Mouse (Mus musculus): ENCODE measurements at regions not wholly inside any gene's neighbourhood (a gene's known extent, or its start where the extent isn't known, plus 50 kb on each side); places are given as distances from the start of the nearest gene placed in this dataset.

- Histone ChIP-seq H3K4me2 (replicated peaks) (no peak overlapping the region), H3K27ac (no peak overlapping the region), H3K9me3 (no peaks in the 10 kb centered on the region), H3K4me1 (replicated peaks) (no peaks in the 10 kb centered on the region), H3K9ac (no peak overlapping the region), H3K4me3 (replicated peaks) (no peak overlapping the region), H3K27me3 (replicated peaks) (no peaks in the 10 kb centered on the region), H3K36me3 (no peaks in the 10 kb centered on the region)
- 16% methylated on average over 2 of the region's 2 CpGs for WGBS
- ATAC-seq, result no peak
Measured at GRCm38 (mm10) chr13:116795041-116795440, 230.3 kb downstream of the Parp8 start.

DNA sequence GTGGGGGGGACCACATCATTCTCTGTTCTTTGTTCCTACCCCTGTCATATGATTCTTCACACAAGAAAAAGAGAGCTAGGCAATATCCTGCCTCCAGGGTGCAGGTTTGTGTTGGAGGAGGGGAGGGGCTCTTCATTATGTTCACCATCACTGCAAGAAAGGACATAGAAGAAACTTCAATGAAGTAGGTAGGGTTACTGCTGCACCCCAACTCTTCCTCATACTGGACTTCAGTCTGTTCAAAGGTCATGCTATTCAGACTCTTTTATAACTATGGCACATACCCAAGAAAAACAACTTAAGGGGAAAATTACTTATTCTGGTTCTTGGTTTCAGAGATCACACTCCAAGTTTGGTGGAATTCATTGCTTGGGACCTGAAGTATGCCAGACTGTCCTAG is 243.7 kb downstream of the Parp8 start:
- no peak overlapping the region for H3K4me3 ChIP-seq (replicated peaks)
- no peak overlapping the region for H3K27ac ChIP-seq
- H3K36me3 ChIP-seq, result no peaks in the 10 kb centered on the region
- H3K9ac ChIP-seq, result no peak overlapping the region
- no peaks in the 10 kb centered on the region for H3K27me3 ChIP-seq (replicated peaks)
- no peaks in the 10 kb centered on the region for H3K9me3 ChIP-seq
- peak; percentile 62 for ATAC-seq
- H3K4me1 ChIP-seq (replicated peaks), result no peaks in the 10 kb centered on the region
- no peak overlapping the region for H3K4me2 ChIP-seq (replicated peaks)

DNA sequence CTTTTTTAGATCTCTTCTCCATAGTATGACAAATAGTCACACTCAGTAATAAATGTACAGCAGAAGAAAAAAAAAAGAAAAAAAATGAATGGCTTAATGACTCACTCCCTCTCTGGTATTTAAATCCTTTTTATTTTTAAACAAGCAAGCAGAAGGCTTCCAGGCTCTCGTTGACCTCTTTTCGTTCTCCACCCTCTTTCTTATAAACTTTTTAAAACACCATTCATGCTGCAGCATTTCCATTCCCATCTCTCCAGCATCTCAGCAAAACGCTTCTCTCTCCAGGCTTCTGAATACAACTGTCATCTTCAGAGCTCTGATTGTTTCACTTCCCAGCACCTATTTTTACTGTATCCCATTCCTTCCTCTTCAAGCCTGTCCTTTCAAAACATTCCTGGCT is 259.8 kb downstream of the Parp8 start:
- H3K36me3 ChIP-seq, result no peaks in the 10 kb centered on the region
- H3K27me3 ChIP-seq (replicated peaks), result no peaks in the 10 kb centered on the region
- no peak overlapping the region for H3K4me2 ChIP-seq (replicated peaks)
- no peaks in the 10 kb centered on the region for H3K9me3 ChIP-seq
- no peak for ATAC-seq
- no peaks in the 10 kb centered on the region for H3K4me1 ChIP-seq (replicated peaks)
- H3K27ac ChIP-seq, result no peak overlapping the region
- no peak overlapping the region for H3K9ac ChIP-seq
- no peak overlapping the region for H3K4me3 ChIP-seq (replicated peaks)
- 58% methylated on average over 3 of the region's 3 CpGs for WGBS

- H3K9me3 ChIP-seq, result no peaks in the 10 kb centered on the region
- no peaks in the 10 kb centered on the region for H3K36me3 ChIP-seq
- no peaks in the 10 kb centered on the region for H3K4me1 ChIP-seq (replicated peaks)
- no peak overlapping the region for H3K4me3 ChIP-seq (replicated peaks)
- no peak overlapping the region for H3K27ac ChIP-seq
- no peaks in the 10 kb centered on the region for H3K27me3 ChIP-seq (replicated peaks)
- no peak for ATAC-seq
- 84% methylated on average over 2 of the region's 2 CpGs for WGBS
- H3K4me2 ChIP-seq (replicated peaks), result no peak overlapping the region
- no peak overlapping the region for H3K9ac ChIP-seq
Measured at GRCm38 (mm10) chr13:116759912-116760311, 265.4 kb downstream of the Parp8 start.

GRCm38 (mm10) chr13:116740825-116741224 is 284.5 kb downstream of the Parp8 start:
- Histone ChIP-seq H3K9me3 (no peaks in the 10 kb centered on the region), H3K36me3 (no peaks in the 10 kb centered on the region), H3K4me3 (replicated peaks) (no peak overlapping the region), H3K27ac (no peak overlapping the region), H3K4me1 (replicated peaks) (no peaks in the 10 kb centered on the region), H3K27me3 (replicated peaks) (no peaks in the 10 kb centered on the region), H3K9ac (no peak overlapping the region), H3K4me2 (replicated peaks) (no peak overlapping the region)
- 68% methylated on average over 4 of the region's 4 CpGs for WGBS
- ATAC-seq, result no peak

DNA sequence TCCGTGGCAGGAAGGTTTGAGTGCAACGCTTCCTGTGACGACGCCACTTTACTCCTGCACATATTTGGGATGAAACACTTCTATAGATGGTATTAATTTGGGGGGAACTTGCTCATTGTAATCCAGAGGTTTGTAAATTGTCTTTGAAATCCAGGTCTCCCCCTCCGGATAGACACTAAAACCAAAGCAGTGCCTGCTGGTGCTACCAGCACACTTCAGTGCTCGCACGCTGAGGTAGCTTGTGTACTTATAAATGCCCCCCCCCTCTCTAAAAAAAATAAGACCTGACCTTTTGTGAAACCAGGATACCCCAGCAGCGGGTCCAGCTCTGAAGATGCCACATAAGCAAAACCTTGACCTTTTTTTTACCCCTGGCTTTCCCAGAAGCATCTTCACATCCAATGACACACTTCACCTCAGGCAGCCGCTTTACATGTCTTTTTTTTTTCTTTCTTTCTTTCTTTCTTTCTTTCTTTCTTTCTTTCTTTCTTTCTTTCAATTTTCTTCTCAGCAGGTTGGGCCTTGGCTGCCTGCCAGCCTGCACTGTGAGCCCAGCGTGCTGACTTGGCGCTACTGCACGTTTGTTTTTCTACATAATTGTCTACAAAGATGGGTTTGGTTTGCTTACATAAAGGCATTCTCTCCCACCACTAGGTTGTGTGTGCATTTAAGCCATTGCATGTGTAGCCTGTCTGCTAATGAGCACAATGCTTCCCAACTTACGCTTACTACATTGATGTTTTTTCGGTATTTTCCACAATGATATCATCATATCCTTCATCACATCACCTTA is 301.8 kb downstream of the Parp8 start:
- 72% methylated on average over 14 of the region's 14 CpGs for WGBS
- Histone ChIP-seq H3K4me1 (replicated peaks) (no peaks in the 10 kb centered on the region), H3K4me2 (replicated peaks) (no peak overlapping the region), H3K9ac (no peak overlapping the region), H3K9me3 (no peaks in the 10 kb centered on the region), H3K36me3 (no peaks in the 10 kb centered on the region), H3K27ac (no peak overlapping the region), H3K4me3 (replicated peaks) (no peak overlapping the region), H3K27me3 (replicated peaks) (no peaks in the 10 kb centered on the region)
- no peak for ATAC-seq

DNA sequence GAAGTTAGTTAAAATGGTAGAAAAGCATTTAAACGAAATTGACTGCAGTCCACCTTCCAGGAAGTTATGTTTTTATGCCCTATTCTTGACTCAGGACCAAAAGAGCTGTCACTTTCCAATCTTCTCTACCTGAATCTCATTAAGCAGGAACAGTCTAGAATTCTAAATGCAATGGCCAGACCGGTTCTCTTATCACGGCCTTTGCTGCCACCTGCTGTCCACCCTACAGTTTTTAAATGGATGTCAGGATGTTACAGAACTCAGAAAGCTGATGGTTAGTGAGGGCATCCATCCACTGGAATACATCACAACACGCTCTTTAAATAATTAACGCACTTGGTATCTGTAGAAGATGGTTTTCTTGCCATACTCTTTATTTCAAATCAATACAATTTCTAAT is 310.5 kb downstream of the Parp8 start:
- Histone ChIP-seq H3K27ac (no peak overlapping the region), H3K4me2 (replicated peaks) (no peak overlapping the region), H3K9me3 (no peaks in the 10 kb centered on the region), H3K36me3 (no peaks in the 10 kb centered on the region), H3K4me3 (replicated peaks) (no peak overlapping the region), H3K27me3 (replicated peaks) (peaks cover 2% of the 10 kb centered on the region), H3K4me1 (replicated peaks) (no peaks in the 10 kb centered on the region; the same call in 1 of the 2 replicates), H3K9ac (no peak overlapping the region)
- WGBS, result 18% methylated on average over 5 of the region's 5 CpGs
- no peak for ATAC-seq

DNA sequence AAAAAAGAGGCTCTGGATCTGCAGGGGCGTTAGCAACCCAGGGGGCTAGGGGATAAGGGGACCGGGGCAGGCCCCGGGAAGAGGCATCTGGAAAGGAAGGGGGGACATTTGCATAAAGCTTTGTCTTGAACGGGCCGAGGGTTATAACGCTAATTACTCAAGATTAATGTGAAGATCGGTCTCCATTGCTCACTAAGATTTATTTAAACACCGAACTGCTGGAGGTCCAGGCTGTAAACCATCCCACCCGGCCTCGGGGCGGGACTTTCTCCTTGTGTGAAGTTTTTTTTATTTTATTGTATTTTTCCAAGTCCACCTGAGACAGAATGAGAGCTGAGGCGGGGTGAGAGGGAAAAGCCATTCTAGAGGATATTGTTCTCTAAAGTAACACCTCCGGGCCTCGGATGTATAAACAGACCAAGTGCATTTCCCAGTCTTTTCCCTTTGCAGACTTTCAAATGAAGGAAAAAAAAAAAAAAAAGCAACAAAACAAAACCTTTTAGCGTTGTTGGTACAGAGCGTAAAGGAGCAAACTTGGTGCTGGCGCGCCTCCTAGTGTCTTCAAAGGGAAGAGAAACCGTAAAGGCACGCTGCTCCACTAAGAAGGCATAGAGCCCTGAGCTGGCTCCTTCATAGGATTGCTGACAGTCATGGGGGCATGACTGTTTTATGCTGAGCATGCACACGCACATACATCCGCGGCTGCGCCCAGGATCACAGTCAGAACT is 313.3 kb downstream of the Parp8 start:
- peak; percentile 89 for ATAC-seq
- Histone ChIP-seq H3K4me3 (replicated peaks) (peak overlapping the region; percentile 25), H3K27ac (no peak overlapping the region), H3K4me2 (replicated peaks) (peak overlapping the region; percentile 62), H3K36me3 (no peaks in the 10 kb centered on the region), H3K9ac (no peak overlapping the region), H3K4me1 (replicated peaks) (peaks cover 2% of the 10 kb centered on the region; the same call in 1 of the 2 replicates), H3K9me3 (no peaks in the 10 kb centered on the region), H3K27me3 (replicated peaks) (peaks cover 22% of the 10 kb centered on the region)
- under 1% methylated on average over 24 of the region's 24 CpGs for WGBS

GRCm38 (mm10) chr13:116711148-116711865 is 314.0 kb downstream of the Parp8 start:
- Histone ChIP-seq H3K4me1 (replicated peaks) (peaks cover 2% of the 10 kb centered on the region; the same call in 1 of the 2 replicates), H3K36me3 (no peaks in the 10 kb centered on the region), H3K9ac (no peak overlapping the region), H3K4me2 (replicated peaks) (peak overlapping the region; percentile 62), H3K4me3 (replicated peaks) (peak overlapping the region; percentile 25), H3K9me3 (no peaks in the 10 kb centered on the region), H3K27ac (no peak overlapping the region), H3K27me3 (replicated peaks) (peaks cover 22% of the 10 kb centered on the region)
- 5% methylated on average over 22 of the region's 22 CpGs for WGBS
- ATAC-seq, result 0 out of 2 replicates have a peak, but pooled peaks have one; percentile 37

GRCm38 (mm10) chr13:116709671-116710070 is 315.7 kb downstream of the Parp8 start:
- no peak for ATAC-seq
- Histone ChIP-seq H3K9ac (no peak overlapping the region), H3K4me2 (replicated peaks) (no peak overlapping the region), H3K27me3 (replicated peaks) (peaks cover 32% of the 10 kb centered on the region), H3K36me3 (no peaks in the 10 kb centered on the region), H3K4me3 (replicated peaks) (no peak overlapping the region), H3K27ac (no peak overlapping the region), H3K4me1 (replicated peaks) (peaks cover 4% of the 10 kb centered on the region; the same call in 1 of the 2 replicates), H3K9me3 (no peaks in the 10 kb centered on the region)
- 38% methylated on average over 7 of the region's 7 CpGs for WGBS

- Histone ChIP-seq H3K4me1 (replicated peaks) (peaks cover 4% of the 10 kb centered on the region; the same call in 1 of the 2 replicates), H3K36me3 (no peaks in the 10 kb centered on the region), H3K9me3 (no peaks in the 10 kb centered on the region), H3K4me2 (replicated peaks) (no peak overlapping the region; the same call in 1 of the 2 replicates), H3K9ac (no peak overlapping the region), H3K4me3 (replicated peaks) (no peak overlapping the region), H3K27me3 (replicated peaks) (peaks cover 33% of the 10 kb centered on the region), H3K27ac (no peak overlapping the region)
- 4% methylated on average over 16 of the region's 16 CpGs for WGBS
- no peak for ATAC-seq
Measured at GRCm38 (mm10) chr13:116708846-116709245, 316.5 kb downstream of the Parp8 start.

DNA sequence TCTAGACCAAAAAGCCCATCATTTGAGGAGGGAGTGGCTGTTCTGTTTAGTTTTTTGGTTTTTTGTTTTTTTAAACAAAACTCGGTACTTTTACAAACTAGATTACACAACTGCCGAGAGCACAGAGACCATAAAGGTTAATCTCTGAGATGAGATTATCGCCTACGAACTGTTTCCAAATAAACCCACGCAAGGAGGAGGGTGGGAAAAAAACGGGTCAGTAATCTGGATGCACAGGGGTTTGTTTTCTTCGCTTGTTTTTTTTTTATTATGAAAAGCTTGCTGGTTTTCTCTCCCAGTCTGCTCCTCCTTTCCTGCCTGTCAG is 316.9 kb downstream of the Parp8 start:
- H3K27ac ChIP-seq, result no peak overlapping the region
- no peak for ATAC-seq
- H3K36me3 ChIP-seq, result no peaks in the 10 kb centered on the region
- no peak overlapping the region; the same call in 1 of the 2 replicates for H3K4me2 ChIP-seq (replicated peaks)
- H3K4me1 ChIP-seq (replicated peaks), result peaks cover 4% of the 10 kb centered on the region; the same call in 1 of the 2 replicates
- no peaks in the 10 kb centered on the region for H3K9me3 ChIP-seq
- 5% methylated on average over 7 of the region's 7 CpGs for WGBS
- no peak overlapping the region for H3K9ac ChIP-seq
- peaks cover 33% of the 10 kb centered on the region for H3K27me3 ChIP-seq (replicated peaks)
- no peak overlapping the region for H3K4me3 ChIP-seq (replicated peaks)
